Mouse (Mus musculus) G1E (cell line): ENCODE data around the gene Stat5b.

Experiments used
- CTCF ChIP-seq: IDR thresholded peaks from 2 replicates; pipeline ENCODE4 v1.5.1; 2012; ENCODE audit warnings: low read depth, low read length, inconsistent platforms, mixed read lengths
- GATA1 ChIP-seq: IDR thresholded peaks from 2 replicates; pipeline ENCODE4 v1.6.1; 2012; ENCODE audit warnings: borderline replicate concordance, low read length, inconsistent platforms, mixed read lengths
- TAL1 ChIP-seq: conservative IDR thresholded peaks from 2 replicates; pipeline ENCODE4 v1.6.1; 2012; ENCODE audit warnings: low read depth, low read length, inconsistent platforms, mixed read lengths

DNA sequence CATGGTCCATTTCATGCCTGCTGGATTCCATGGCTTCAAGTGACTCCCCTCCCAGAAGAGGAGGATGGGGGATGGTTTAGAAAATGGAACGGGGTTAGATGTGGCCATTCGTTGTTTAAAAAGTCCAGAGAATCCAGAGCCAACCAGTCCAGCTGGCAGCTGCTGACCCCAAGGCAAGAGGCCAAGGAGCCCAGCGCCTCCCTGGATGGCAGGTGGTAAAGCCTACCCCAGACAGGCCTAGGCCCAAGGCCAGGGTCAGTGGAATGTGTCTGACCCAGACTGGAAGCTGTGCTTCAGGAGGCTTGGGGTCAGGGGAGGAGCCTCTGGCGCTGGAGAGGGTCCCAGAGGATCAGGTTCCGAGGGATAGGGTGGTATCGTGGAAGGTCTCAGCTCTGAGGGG, 109.2 kb downstream of the Stat5b start:
- TF ChIP-seq CTCF: no peak
- TF ChIP-seq TAL1: no peak
- TF ChIP-seq GATA1: no peak
